Mouse (Mus musculus) layer of hippocampus, adult 9-11 months (tissue): Measurements from ENCODE around the gene Mip.
"Not testable (repeated sequence)": the region's sequence is repeated elsewhere in the genome, so short reads cannot be mapped to it uniquely, and the experiment has no call there.

Experiments used
- DNase-seq: peaks from one replicate; pipeline ENCODE4 v3.0.0; 2022

Mip gene

DNA sequence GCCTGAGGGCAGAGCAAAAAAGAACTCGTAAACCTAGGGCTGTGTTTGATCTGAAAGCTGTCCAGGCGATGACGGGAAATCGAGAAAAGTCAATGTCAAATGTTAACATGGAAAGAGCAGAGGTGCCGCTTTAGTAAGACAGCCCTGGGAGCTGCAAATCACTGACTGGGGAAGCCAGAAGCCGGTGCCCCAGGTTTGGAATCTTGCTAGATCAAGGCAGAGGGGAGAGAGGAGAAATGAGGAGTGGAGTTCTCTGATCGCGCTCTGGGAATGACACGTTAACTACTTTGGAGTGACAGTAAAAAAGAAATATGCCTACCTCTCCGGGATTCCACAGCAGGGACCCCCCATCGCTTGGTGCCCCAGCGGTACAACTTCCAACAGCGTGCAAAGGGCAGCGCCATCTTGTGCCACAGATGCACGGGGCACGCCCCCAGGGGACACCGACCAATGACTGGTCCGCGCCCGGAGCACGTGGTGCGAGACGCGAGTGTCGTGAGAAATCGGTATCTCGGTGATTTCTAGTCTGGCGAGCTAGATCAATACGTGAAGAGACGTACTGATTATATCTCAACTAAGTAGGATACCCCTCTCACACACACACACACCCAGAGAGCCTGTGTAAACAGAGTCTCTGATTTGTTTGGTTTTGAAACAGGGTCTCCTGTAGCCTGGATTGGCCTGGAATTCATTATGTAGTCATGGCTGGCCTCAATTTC, 14.1 kb upstream of the Mip start, which contains the start of gene Spryd4:
Spryd4 (minus strand) TSS at position 418 of the 719 bp plus-strand sequence.
- peak; percentile 89 for DNase-seq

DNA sequence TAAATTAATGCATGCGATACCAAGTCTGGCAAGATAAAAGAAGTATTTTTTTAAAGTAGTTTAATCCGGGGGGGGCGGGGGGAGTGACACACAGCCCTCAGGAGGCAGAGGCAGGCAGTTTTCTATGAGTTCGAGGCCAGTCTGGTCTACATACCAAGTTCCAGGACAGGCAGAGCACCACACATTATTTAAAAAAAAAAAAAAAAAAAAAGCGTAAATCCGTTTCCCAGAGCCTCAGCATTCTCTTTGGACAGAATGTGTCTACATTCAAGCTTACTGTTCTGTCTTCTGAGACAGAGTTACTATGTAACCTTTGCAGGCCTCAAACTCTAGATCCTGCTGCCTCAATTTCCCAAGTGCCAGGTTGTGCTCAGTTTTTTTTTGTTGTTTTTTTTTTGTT, 13.5 kb upstream of the Mip start:
- no peak for DNase-seq

DNA sequence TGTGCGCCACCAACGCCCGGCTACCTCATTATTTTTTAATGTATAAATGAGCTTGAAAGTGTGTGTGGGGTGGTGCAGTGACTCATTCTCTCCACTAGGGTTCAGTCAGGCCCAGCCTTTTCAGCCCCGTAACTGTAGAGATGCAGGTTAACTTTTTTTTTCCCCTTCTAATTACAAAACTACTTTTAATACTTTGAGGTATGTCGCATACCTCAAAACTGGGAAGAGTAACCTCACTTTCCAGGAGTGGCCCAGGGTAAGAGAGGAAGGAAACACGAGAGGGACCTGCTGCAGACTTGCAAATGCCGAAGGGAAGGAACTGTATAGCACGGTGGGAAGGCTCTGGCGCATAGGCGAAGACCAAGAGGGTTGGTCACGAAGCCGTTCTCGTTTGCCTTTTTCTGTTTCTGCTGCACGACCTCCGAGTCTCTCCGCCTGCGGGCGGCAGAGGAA, 12.7 kb upstream of the Mip start:
- no peak for DNase-seq

DNA sequence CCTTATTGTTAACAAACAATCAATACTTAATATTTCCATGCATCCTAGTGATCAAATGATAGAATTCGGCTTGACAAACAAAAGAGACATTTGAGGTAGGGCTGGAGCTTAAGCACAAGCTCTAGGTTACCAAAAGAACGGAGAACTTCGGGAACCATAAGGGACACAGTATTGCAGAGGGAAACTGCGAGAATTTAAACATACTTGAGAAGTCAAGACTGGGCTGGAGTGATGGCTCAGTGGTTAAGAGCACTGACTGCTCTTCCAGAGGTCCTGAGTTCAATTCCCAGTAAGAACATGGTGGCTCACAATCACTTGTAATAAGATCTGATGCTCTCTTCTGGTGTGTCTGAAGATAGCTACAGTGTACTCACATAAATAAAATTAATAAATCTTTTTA, 11.5 kb upstream of the Mip start:
- not testable (repeated sequence) for DNase-seq

DNA sequence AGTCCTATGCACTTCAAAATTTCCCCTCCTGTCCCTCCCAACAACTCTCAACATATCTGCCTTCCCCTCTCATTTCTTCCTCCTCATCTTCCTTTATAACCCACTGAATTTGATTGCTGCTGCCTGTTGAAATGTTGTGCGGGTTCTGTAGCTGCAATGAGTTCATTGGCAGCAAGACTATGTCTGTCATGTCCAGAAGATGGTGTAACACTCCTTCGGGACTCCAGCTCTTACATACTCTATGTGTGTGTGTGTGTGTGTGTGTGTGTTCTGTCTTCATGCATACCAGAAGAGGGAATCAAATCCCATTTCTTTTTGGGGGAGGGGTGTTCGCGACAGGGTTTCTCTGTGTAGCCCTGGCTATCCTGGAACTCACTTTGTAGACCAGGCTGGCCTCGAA, 10.7 kb upstream of the Mip start:
- no peak for DNase-seq

DNA sequence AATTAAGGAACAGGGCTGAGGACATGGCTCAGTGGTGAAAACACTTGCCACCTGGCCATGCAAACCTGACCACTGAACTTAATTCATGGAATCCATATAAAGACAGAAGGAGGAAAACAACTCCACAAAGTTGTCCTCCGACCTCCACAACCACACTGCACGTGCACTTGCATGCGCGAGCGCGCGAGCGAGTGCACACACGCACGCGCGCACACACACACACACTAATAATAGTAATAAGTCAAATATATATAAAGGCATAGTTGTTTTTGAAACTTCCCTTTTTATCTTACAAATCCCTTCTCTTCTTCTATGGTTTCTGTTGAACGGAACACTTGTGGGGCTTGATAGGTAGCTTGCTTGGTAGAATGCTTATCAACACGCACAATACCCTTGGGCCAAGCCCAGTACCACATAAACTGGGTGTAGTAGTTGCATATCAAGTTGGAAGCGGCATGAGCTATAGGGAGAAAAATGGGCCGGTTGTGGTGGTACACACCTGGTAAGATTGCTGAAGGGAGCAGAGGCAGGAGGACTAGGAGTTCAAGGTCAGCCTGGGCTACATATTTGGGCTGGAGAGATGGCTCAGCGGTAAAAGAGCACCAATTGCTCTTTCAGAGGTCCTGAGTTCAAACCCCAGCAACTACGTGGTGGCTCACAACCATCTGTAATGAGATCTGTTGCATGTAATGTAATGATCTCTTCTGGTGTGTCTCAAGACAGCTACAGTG, 7.1 kb upstream of the Mip start:
- no peak for DNase-seq

DNA sequence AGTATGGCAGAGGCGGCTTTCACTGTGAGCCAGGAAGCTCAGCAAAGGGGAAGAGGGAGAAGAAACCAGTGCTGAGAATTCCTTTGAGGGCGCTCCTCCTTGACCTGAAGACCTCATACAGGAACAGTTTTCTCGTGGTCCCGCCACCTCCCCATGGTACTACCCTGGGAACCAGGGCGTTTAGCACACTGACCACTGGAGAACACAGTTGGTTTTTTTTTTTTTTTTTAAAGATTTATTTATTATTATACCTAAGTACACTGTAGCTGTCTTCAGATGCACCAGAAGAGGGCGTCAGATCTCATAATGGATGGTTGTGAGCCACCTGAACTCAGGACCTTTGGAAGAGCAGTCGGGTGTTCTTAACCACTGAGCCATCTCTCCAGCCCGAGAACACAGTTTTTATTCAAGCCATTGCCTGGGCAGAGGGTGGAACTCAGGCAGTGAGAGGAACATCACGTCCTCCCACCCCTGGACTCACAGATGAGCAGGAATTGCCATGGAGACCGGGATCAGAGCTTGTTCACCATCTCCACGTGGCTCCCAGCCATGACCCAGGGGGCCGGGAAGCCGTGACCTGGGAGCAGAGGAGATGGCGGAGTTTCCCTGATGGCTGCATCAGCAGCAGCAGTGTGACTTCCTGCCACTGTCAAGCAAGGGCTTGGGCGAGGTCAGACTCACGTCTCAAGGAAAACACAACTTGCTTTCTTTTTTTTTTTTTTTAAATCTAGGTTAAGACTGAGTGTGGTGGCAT, 3.9 kb upstream of the Mip start:
- no peak for DNase-seq

DNA sequence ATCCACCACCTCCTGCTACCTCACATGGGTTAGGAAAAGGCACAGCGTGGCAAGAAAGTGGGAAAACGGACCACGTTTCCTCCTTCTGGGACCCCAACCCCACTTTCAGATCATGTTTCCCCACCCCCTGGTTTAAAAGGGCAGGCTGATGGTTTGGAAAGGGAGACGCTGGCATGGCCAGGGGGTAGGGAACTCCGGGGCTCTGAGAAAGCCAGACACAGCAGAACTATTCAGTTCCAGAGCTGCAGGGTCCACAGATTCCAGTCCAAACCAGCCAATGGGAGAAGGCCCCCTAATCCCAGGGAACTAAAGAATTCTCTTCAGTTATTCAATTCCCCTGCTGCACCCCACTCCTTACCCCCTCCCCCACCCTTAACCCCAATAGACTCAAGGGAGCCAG, 574 bp upstream of the Mip start:
- no peak for DNase-seq

DNA sequence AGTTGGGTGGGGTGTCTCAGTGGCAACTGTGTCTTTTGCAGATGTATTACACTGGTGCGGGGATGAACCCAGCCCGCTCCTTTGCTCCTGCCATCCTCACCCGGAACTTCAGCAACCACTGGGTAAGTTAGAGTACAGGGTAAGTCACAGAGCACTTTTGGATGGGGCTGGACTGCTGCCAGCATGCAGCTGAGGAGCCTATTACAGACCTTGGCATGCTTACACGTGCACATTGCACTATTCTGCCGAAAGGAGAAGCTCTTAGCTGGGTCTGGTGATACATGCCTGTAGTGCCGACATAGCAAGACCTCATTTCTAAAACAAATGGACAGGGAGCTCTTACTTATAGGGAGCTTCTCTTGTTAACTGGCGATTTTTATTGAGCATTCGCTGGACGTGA, 2.0 kb downstream of the Mip start:
- DNase-seq, result no peak

DNA sequence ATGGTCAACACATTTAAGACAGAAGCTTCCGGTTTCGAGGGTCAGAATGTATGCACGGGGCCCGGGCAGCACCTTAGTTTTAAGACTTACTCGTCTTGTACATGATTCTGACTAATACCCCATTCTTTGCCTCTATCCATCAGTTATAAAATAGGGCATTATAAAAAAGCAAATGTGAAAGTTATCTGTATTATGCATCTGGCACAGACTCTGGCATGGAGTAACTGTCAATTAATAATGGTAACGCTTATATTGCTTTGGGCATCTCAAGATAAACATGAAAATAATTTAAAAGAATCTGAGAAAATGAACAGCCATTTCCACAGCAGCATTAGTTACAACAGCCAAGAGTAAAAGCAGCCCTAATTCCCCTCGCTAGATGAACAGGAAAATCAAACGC, 2.4 kb downstream of the Mip start:
- no peak for DNase-seq

DNA sequence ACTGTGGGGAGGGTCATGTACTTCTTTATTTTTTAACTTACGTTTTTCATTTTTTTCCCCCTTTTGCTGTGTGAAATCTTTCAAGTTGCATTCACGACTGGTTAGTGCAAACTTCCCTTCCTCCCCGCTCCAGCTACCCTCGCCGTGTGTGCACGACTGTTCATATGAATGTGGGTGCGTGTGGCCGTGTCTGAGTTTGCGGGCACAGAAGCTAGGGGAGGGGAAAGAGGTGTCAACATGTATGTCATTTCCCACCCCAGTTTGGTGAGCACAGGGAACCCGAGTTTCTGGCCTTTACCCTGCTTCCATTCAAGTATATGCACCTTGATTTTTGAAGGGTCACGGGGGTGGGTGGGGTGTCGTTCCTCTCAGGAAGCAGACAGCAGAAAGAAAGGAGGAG, 4.9 kb downstream of the Mip start:
- no peak for DNase-seq

DNA sequence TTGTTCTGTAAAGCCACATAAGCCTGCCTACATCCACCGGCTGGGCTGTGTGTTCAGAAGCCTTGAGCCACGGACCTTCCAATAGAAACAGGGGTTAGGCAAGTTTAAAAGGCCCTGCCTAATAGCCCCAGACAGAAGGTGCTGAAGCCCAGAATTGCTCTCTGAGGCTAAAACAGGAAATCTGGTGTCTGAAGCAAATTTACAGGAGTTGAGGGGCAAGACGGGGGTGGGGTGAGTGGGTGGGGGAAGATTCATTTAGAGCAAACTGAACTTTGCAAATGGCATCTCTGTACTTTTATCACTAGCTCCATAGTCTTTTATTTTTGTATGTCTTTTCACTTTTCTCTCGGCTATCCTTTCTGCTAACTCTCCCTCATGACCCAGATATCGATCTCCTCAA, 5.5 kb downstream of the Mip start:
- DNase-seq, result no peak

DNA sequence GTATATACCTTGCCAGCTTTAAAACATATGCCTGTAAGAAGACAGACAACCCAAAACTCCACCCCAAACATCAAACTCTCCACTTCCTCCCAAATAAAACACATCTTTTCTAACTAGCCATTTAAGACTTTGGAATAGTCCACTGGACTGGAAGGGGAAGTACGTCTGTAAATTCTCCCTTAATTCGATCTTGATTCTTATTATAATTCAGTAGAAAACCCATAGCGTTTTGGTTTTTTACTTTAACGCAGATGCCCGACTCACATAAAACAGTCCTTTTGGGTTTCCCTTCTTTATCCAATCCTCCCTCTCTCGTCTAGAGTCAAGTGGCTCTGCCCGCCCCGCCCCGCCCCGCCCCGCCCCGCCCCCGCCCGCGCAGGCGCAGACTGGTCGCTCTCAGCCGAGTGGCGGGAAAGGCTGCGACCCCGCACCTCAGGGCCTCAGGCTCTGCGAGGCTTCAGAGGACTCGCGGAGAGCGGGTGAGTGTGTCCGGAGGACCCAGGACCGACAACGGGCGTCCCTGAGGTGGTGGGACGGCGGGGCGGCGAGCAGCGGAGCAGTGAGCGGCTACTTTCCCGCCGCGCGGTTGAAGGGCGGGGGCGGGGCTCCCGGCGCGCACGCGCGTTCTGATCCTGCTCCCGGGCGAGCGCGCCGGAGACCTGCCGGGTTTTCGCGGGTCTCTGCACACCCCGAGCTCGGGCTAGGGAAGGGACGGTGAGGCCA, 6.2 kb downstream of the Mip start, which contains the start of gene Timeless:
Timeless (plus strand) TSS at position 369 of the 723 bp plus-strand sequence.
- DNase-seq, result peak; percentile 74

DNA sequence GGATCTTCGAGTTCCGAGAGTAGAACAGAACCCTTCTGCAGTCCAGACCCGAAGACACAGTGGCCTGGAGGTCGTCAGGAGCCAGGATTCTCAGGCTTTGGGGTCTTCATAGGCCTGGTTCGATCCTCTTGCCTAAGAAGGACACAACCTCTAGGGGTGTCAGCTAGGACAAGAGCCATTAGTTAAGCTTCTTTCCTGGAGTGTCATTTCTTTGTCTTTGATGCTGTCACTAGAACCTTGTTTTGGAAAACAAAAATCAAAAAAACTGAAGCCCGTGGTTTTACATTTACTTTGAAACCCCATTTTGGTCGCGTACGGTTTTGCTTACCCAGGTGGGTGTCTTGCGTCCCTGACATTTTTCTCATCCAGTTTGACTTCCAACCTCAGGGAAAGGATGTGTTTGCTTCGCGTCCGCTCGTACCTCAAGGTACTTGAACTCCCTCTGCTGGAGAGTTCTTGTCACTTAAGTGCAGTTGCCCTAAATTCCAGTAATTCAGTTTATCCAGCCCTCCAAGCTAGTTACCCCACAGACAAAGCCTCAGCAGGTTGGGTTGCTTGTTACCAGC, 6.9 kb downstream of the Mip start:
- DNase-seq, result peak; percentile 71

DNA sequence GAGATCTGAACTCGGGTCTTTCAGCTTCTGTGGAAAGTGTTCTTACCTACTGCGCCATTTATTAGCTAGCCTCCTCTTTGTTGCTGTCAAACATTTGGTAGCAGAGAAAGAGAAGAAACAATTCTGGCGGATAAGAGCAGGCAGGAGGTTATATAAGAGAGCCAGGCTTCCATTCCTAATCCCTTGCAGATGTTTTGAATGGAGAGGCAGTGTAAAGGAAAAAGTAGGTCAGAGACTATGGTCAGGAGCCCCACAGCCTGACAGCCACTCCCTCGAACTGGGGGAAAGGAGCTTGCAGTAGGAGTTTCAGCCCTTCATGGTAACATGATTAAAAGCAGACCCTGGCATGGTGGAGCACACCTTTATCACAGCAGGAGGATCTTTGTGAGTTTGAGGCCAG, 10.7 kb downstream of the Mip start:
- DNase-seq, result no peak

DNA sequence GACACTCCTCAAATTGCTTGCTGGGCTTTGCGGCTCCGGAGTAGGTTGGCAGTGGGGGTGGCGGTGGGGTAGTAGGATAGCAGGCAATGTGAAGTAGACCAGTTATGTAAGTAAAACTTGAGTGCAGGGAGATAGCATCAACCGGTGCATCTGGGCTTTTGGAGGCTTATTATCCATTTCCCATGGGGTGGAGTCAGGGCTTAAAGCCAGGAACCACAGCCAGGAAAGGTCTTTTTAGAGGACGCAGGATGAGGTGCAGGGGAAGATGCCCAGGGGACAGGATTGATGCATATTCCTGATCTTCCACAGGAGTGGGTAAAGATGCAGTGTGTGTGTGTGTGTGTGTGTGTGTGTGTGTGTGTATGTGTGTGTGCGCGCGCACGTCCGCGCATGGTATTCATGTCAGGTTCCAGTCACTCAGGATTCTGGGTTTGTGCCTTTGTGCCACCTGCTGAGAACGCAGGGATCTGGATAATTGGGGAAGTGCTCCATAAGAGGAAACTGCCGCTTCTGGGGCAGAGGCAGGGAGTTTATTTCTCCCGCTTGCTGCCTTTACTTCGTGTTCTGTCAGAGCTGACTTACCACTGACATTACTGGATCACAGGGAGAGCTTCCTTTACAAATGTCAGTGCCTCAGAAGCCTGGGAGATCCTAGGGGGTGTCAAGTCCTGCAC, 12.3 kb downstream of the Mip start:
- peak; percentile 21 for DNase-seq

DNA sequence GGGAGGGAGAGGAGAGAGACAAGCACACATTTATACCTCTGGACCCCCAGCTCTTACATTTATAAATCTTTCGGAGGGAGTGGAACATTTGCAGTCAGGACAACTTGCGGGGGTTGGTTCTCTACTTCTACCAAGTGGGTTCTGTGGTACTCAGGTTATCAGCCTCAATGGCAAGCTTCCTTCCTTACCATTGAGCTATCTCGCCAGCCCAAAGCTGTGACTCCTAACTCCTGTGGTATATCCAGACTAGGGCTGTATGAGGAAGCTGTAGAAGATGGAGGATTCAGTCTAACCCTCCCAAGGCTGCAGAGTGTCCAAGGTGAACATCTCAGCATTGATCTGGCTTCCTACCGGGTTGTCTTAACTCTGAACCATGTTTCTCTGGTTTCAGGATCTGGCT, 13.5 kb downstream of the Mip start:
- DNase-seq, result no peak

DNA sequence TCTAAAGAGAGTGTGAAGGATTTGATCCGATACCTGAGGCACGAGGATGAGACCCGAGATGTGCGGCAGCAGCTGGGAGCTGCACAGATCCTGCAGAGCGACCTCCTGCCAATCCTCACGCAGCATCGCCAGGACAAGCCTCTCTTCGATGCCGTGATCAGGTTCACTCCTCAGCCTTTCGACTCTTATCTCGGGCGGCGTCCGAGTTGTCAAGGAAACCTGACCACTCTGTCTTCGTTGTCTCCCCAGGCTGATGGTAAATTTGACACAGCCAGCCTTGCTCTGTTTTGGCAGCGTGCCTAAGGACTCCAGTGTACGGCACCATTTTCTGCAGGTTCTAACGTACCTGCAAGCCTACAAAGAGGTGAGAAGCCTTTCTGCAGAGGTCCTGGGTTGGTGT, 14.5 kb downstream of the Mip start:
- DNase-seq, result no peak

DNA sequence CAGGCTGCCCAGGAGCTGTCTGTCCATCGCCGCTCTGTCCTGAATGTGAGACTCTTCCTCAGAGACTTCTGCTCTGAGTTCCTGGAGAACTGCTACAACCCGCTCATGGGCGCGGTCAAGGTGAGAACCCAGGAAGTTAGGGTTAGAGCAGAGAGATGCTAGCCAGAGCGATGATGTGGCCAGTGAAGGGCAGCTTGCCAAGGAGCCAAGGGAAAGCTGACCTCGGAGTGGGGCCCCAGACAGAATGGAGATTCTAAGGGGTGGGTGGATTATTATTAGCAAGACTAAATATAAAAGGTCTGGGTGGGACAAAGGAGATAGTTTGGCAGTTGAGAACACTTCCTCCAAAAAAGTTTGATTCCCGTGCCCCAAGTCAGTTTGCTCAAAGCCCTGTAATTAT, 17.6 kb downstream of the Mip start:
- no peak for DNase-seq

DNA sequence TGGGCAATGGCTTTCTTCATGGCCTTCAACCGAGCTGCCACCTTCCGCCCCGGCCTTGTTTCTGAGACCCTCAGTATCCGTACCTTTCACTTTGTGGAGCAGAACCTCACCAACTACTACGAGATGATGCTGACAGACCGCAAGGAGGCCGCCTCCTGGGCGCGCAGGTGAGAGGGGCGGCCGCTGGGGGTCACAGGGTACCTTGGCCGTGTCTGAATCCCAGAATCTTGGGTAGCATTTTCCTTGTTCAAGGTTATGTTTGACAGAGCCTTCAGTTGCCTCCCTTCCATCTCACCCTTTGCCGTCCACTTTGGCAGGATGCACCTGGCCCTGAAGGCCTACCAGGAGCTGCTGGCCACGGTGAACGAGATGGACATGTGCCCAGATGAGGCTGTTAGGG, 18.5 kb downstream of the Mip start:
- DNase-seq, result no peak

DNA sequence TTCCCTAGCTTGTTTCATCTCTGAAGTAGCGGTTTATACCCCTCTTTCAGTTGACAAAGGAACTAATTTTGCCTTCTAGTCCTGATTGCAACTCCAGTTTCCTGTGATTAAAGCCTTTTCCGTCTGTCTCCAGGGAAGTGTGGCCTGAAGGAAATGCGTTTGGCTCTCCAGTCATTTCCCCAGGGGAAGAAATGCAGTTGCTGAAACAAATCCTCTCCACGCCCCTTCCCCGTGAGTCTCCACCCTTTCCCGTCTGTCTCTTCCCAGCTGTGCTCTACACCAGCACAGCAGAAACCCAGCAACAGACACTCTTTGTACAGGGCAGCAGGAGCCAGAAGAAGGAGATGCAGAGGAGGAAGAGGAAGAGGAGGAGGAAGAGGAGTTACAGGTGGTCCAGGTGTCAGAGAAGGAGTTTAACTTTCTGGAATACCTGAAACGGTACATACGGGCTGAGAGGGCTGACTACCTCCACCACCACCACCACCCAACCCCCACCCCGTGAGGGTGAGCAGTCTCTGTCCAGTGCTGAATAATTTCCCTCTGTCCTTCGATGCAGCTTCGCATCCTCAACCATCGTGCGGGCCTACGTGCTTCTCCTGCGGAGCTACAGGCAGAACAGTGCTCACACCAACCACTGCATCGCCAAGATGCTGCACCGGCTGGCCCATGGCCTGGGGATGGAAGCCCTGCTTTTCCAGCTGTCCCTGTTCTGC, 21.5 kb downstream of the Mip start:
- DNase-seq, result no peak
